Mouse (Mus musculus) liver, embryonic 18 days (tissue): ENCODE data around the gene Fnbp1. TPM values are rescaled to one million over a fixed set of nuclear protein-coding genes. Genes with fewer than 3 reads are reported as not detected.

ENCODE experiments used
- polyA plus RNA-seq: library from polyadenylated mRNA; depleted of rRNA; stranded (reverse); fragments of >200 nt; gene quantifications from 2 replicates; pipeline ENCODE4 v1.2.3, GENCODE M21; 2012; rRNA removed

Gene Fnbp1
- 7.2 and 8.0 TPM in 2 replicates for polyA plus RNA-seq

DNA sequence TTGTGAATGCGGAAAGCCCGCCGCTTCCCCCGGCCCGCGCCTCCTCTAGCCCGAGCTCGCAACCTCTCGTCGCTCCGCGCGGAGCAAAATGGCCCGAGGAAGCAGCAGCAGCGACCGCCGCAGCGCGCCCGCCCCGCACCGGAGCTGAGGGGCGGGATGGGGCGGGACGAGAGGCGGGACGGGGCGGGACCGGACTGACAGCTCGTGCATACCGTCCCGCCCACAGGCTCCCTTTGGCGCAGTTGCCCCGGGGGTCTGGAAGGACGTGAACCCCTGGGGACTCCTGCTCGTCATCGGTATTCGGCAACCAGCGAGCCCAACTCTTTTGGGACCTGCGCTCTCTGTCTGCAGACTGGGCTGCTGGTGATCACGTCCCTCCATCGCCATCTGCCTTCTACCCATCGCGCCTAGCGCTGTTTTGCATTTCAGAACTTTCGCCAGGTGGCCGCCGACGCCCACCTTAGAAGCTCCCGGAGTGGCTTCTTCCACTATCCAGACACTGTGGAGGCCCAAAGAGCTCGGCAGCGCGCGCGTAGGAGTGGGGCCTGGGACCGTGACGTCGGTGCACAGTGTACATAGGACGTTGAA, at the start of gene Fnbp1:
TSS of gene Fnbp1 (minus strand) at position 142 of the 588 bp plus-strand sequence.

DNA sequence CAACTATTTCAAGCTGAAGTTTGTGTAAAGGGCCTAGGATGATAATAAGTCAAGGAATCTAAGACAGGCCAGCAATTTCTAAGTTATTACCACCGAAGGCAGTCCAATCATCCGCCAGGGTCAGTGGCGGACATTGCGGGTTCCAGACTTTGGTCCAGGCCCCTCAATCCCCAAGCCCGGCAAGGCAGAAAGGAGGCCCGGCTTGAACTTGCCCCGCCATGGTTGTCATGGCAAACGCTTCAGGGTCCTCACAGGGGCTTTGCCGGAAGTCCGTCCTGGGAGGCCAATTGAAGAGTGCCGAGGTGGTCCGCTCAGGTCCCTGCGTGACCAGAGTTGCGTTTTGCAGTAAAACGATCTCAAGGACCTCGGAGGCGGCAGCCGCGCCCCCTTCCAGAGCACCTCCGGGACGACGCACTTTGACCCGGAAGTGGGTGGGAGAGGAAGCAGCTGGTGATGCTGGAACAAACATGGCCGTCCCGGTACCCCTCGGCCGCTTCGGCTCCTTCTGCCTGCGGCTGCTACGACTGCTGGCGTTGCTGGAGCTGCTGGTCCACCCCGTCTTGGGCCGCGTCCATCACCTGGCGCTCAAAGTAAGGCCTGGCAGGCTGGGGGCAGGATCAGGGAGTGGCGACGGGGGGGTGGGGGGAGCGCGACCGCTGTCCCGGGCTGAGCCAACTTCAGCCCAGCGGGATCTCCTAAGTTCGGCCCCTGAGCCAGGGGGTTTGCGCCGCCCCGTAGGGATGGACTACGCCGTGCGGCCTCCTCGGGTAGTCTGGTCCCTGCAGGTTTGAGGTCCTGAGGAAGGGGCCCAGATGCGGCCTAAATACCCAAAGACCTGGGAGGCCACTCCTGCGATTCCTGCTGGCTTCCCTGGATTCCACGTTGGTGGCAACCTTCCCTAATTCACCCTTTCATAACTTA, 10.3 kb upstream of the Fnbp1 start, which contains the start of gene Gpr107:
TSS of gene Gpr107 (plus strand) at position 425 of the 921 bp plus-strand sequence.

DNA sequence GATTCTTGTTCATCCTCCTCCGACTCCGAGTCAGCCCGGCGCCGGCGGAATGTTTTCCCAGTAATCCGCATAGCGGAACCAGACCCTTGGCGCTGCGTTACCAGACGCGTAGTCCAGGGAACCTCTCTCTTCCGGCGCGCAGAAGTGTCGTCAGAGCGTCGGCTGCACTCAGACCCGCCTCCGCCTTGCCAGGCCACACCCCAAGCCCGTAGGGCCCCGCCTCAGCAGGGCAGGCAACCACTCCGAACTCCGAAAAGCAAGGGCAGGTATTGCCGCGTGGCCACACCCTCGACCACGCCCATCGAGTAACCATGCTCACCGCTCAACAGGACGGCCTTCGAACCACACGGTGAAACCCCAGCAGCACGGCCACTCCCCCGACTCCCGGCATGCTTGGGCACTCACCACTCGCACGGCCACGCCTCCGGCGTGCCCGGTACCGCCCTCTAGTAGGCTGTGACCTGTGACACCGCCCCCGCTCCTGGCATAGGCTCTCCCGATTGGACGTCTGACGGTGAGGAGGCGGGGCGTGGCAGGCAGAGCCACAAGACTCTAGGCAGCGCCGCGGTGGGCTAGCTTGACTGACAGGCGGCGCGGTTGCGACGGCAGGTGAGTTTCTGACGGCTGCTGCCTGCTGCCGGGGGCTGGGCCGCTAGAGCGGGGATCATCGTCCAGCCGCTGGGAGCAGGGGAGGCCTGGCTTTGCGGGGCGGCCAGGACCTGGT, 159.9 kb downstream of the Fnbp1 start, which contains the start of the genes BC005624 and Usp20:
TSS of gene BC005624 (minus strand) at position 412 of the 724 bp plus-strand sequence.
TSS of gene Usp20 (plus strand) at position 490 of the 724 bp plus-strand sequence.

Other genes with a start within 250 kb of the Fnbp1 start
- gene Ptges, start 212.1 kb downstream of the Fnbp1 start, polyA plus RNA-seq = 1.9 and 2.8 TPM in 2 replicates
- 17.6 and 18.6 TPM in 2 replicates for gene Tor1b, start 189.0 kb downstream of the Fnbp1 start, polyA plus RNA-seq
- 45.1 and 45.2 TPM in 2 replicates for gene Tor1a, start 174.1 kb downstream of the Fnbp1 start, polyA plus RNA-seq
- 20.9 and 22.0 TPM in 2 replicates for gene BC005624, start 159.8 kb downstream of the Fnbp1 start, polyA plus RNA-seq
- gene Usp20, start 159.7 kb downstream of the Fnbp1 start, polyA plus RNA-seq = 3.4 and 3.8 TPM in 2 replicates
- gene Gpr107, start 10.3 kb upstream of the Fnbp1 start, polyA plus RNA-seq = 6.3 and 6.5 TPM in 2 replicates
- gene Ncs1, start 103.8 kb upstream of the Fnbp1 start, polyA plus RNA-seq = 0.42 and 0.50 TPM in 2 replicates
- 1.1 and 1.7 TPM in 2 replicates for gene Hmcn2, start 172.4 kb upstream of the Fnbp1 start, polyA plus RNA-seq